Mouse (Mus musculus): ENCODE results near the gene Fam166b. TPM values are rescaled to one million over a fixed set of nuclear protein-coding genes. Genes with fewer than 3 reads are reported as not detected.
A peak's percentile ranks its signal among the peaks of the same experiment; 100 is the strongest.

The Fam166b gene
- total RNA-seq, 2 experiments from 2014 or later = not detected

- no peak for DNase-seq (ENCODE audit: low spot score)
Observed at GRCm38 (mm10) chr4:43428180-43428861, 613 bp downstream of the Fam166b start.

- DNase-seq (ENCODE audit: low spot score) = no peak
Observed at GRCm38 (mm10) chr4:43427501-43428179, 1.3 kb downstream of the Fam166b start.

GRCm38 (mm10) chr4:43426487-43426886 is 2.4 kb downstream of the Fam166b start:
- no peak for DNase-seq (ENCODE audit: low spot score)

DNA sequence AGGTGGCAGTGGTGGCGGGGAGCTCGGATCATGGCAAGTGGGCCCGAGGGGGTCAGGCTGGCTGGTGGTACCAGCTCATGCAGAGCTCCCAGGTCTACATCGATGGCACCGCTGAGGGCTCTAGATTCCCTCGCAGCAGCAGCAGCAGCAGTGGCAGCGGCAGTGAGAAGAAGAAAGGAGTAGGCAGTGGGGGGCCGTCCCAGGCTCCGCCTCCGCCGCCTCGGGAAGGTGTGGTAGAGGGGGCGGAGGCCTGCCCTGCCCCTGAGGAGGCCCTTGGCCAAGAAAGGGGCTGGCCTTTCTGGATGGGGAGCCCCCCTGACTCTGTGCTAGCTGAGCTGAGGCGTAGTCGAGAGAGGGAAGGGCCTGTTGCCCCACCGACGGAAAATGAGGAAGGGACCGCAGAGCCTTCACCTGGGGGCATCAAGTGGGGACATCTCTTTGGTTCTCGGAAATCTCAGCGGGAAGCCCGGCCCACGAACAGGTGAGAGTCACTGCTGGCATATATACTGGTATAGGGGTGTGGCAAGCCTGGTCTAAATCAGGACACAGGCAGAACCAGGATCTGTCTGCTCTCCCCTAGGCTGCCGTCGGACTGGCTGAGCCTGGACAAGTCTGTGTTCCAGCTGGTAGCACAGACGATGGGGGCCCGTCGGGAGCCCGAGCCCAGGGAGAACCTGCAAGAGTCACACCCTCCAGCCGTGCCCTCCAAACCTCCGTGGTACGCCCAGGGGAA is 3.1 kb downstream of the Fam166b start:
- no peak for DNase-seq (ENCODE audit: low spot score)

GRCm38 (mm10) chr4:43425197-43425596 is 3.7 kb downstream of the Fam166b start:
- no peak for DNase-seq (ENCODE audit: low spot score)

DNA sequence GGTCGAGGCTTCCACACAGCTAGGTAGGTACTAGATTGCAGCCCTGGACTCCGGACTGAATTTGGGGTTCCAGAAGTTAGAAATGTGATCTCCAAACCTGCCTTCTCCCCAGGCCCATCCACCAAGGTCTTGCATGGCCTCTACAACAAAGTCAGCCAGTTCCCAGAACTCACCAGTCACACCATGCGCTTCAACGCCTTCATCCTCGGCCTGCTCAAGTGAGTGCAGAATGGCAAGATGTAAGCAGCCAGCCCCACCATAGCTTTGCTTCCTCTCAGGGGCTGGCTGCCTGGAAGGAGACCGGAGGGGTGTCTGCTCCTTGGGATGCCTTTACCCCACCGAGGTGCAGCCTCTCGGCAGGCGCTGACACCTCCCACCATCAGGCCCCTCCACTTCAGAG is 4.9 kb downstream of the Fam166b start:
- no peak for DNase-seq (ENCODE audit: low spot score)

DNA sequence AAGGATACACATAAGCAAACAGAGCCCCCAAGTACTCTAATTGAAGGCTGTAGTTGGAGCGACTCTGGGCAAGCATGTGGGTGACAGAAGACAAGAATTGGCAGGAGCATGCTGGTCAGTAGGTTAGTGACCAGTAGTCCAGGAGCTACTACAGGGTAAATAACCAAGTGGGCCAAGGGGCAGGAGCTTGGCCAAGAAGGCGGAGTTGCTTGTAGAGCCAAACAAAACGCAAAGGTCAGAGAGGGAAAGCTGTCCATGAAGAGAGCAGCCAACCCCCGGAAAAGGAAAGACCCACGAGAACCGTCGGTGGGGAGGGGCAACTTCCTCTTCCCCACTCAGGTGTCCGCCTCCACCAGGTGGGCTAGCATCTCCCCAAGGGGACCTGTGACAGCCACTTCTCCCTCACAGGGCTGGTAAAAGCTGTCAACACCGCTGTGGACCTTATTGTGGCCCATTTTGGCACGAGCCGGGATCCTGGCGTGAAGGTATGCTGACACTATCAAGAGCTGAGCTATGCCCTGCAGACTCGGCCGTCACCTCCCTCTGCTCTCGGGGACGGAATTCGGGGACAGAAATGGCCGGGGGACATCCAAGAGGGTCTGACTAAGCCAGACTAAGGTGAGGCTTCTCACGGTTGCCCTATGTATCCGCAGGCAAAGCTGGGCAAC is 5.5 kb downstream of the Fam166b start:
- peak; percentile 26 for DNase-seq (ENCODE audit: low spot score)

DNA sequence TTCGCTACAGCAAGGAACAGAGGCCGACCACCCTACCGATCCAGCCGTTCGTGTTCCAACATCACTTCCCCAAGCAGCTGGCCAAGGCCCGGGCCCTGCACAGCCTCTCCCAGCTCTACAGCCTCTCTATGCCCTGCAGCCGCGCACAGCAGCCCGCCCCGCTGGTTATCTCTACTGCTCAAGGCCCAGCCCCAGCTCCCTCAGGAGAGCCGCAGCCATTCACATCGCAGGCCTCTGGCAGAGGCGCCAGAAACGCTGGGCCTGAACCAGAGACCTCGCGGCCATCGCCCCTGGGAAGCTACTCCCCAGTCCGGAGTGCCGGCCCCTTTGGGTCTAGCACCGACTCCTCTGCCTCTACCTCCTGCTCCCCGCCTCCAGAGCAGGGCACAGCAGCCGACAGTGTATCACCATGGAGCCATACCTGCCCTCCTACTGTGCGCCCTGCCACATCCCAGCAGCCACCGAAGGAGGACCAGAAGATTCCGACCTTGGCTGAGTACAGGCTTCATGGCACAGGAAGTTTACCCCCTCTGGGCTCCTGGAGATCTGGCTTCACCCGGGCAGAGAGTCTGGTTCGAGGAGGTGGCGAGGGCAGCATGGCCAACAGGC is 7.2 kb downstream of the Fam166b start:
- DNase-seq (ENCODE audit: low spot score) = peak; percentile 1

DNA sequence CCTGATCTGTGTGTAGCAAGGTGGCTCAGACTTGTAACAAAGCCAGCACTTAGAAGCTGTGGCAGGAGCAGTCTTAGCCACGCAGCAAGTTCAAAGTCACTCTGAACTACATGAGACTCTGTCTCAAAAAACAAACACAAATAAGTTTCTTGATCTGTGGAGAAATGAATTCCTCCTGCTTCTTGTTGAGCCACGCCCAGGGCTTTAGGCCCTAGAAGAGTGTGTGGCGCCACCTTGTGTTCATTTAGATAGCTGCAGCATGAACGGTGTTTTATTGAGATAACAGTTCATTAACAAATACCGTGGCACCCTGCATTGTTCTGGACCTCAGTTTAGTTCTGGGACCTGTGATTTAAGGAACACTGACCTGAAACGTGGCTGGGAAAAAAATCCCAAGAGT is 8.6 kb downstream of the Fam166b start:
- peak; percentile 88 for DNase-seq (ENCODE audit: low spot score)

- peak; percentile 36 for DNase-seq (ENCODE audit: low spot score)
Observed at GRCm38 (mm10) chr4:43419801-43420281, 9.1 kb downstream of the Fam166b start.

GRCm38 (mm10) chr4:43418973-43419656 is 9.8 kb downstream of the Fam166b start:
- DNase-seq (ENCODE audit: low spot score) = peak; percentile 43

GRCm38 (mm10) chr4:43418450-43418849 is 10.5 kb downstream of the Fam166b start:
- DNase-seq (ENCODE audit: low spot score) = peak; percentile 0

DNA sequence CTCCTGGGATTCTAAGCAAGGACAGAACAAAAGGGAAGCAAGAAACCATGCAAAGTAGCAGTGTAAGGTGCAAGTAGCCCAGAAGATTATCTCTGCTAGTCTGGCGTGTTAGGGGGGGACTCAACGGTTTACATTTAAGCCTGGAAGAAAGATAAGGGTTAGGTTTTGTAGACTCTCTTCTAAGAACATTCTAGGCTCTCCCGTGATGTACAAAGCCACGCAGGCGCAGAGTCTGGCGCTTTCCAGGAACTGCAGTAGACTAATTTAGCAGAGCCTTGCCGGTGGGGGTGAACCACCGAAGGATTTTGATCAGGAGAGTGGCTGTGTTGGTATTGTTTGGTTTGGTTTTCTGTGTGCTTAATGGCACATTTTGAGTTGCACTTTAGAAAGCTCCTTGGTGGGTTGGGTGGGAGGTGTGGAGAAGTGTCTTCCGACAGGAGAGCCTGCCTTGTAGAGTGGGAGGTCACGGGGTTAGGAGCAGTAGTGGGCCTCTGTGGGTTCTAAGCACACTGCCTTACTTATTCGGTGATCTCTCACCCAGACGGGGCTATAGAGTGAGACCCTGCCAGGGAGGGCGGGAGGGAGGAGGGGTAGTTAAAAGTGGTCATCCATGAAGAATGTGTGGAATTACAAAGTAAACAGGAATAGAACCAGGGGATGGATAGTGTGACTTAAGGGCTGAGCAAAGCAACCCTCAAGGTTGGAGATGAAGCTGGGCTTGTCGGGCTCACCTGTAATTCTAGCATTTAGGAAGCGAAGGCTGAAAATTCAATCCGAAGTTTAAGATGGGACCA is 11.5 kb downstream of the Fam166b start:
- peak; percentile 1 for DNase-seq (ENCODE audit: low spot score)

DNA sequence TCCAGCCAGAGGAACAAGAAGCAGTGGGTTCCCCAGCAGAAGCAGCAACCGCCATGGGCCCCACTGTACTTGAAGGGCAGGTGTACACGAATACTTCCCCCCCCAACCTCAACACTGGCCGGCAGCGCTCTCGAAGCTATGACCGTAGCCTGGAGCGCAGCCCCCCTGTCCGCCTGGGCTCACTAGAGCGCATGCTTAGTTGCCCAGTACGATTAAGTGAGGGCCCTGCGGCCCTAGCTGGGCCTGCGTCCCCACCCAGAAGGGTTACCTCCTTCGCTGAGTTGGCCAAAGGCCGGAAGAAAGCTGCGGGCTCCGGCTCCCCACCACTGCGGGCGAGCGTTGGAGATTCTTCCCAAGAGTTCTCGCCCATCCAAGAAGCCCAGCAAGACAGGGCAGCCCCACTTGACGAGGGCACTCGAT is 12.9 kb downstream of the Fam166b start:
- DNase-seq (ENCODE audit: low spot score) = peak; percentile 3

- peak; percentile 16 for DNase-seq (ENCODE audit: low spot score)
Observed at GRCm38 (mm10) chr4:43415221-43416070, 13.5 kb downstream of the Fam166b start.

- DNase-seq (ENCODE audit: low spot score) = no peak
Observed at GRCm38 (mm10) chr4:43414761-43415160, 14.2 kb downstream of the Fam166b start.

- no peak for DNase-seq (ENCODE audit: low spot score)
Observed at GRCm38 (mm10) chr4:43407071-43407920, 21.6 kb downstream of the Fam166b start.
